Mouse (Mus musculus) stomach, embryonic 15.5 days (tissue): ENCODE results near the gene Vav2. TPM values are rescaled to one million over a fixed set of nuclear protein-coding genes. Genes with fewer than 3 reads are reported as not detected.

Source experiments
- ATAC-seq: fragments of 200-750 bp; cut with Nextera tagmentation; 2 replicates; pipeline ENCODE4 v1.8.0; 2017; ENCODE audit warnings: low read depth, moderate number of reproducible peaks, moderate TSS enrichment; ENCODE audit not compliant: insufficient read depth, low FRiP score
- H3K27ac ChIP-seq: fragments of 300-500 bp; sonication (generic); 2 replicates; pipeline ENCODE4 v1.5.1; 2015; ENCODE audit warnings: mild to moderate bottlenecking, inconsistent platforms
- H3K27me3 ChIP-seq: fragments of 300-500 bp; sonication (generic); replicated peaks from 2 replicates; pipeline ENCODE4 v1.6.1; 2015; ENCODE audit warnings: inconsistent platforms
- H3K36me3 ChIP-seq: fragments of 300-500 bp; sonication (generic); 2 replicates; pipeline ENCODE4 v1.6.1; 2015; ENCODE audit warnings: inconsistent platforms
- H3K4me1 ChIP-seq: fragments of 300-500 bp; sonication (generic); 2 replicates; pipeline ENCODE4 v1.6.1; 2015; ENCODE audit warnings: inconsistent platforms
- H3K4me2 ChIP-seq: fragments of 300-500 bp; sonication (generic); 2 replicates; pipeline ENCODE4 v1.6.1; 2015; ENCODE audit warnings: mild to moderate bottlenecking, inconsistent platforms
- H3K4me3 ChIP-seq: fragments of 300-500 bp; sonication (generic); replicated peaks from 2 replicates; pipeline ENCODE4 v1.5.1; 2015; ENCODE audit warnings: inconsistent platforms
- H3K9ac ChIP-seq: fragments of 300-500 bp; sonication (generic); 2 replicates; pipeline ENCODE4 v1.6.1; 2015; ENCODE audit warnings: inconsistent platforms
- H3K9me3 ChIP-seq: fragments of 300-500 bp; sonication (generic); 2 replicates; pipeline ENCODE4 v1.6.1; 2016; ENCODE audit warnings: inconsistent platforms
- WGBS: fragments of 180-500 bp; shearing (Covaris S2); methylation state at CpG from one replicate; pipeline ENCODE4 v1.1.7; 2015; 5-methylcytosine and 5-hydroxymethylcytosine counted together
- polyA plus RNA-seq: library from polyadenylated mRNA; unstranded; fragments of >200 nt; fragmentation: Nextera tagmentation; extraction: Ambion mirVana; gene quantifications from 2 replicates; pipeline ENCODE4 v1.2.1, GENCODE M21; 2015

The Vav2 gene
- polyA plus RNA-seq, 1 experiment from 2014 or later = 7.0 TPM

GRCm38 (mm10) chr2:27327076-27327475 lies 99.8 kb downstream of the Vav2 start:
- Histone ChIP-seq H3K9me3 (no peaks in the 10 kb centered on the region), H3K9ac (no peak overlapping the region), H3K4me3 (no peak overlapping the region), H3K27ac (peak overlapping the region; percentile 13; the same call in 1 of the 2 replicates), H3K27me3 (no peaks in the 10 kb centered on the region), H3K36me3 (no peaks in the 10 kb centered on the region), H3K4me1 (peaks cover 54% of the 10 kb centered on the region), H3K4me2 (no peak overlapping the region)
- 35% methylated on average over 6 of the region's 6 CpGs for WGBS
- ATAC-seq = no peak

- Histone ChIP-seq H3K4me2 (no peak overlapping the region), H3K27me3 (no peaks in the 10 kb centered on the region), H3K9me3 (no peaks in the 10 kb centered on the region), H3K36me3 (no peaks in the 10 kb centered on the region), H3K27ac (no peak overlapping the region), H3K4me1 (peaks cover 54% of the 10 kb centered on the region), H3K9ac (no peak overlapping the region), H3K4me3 (no peak overlapping the region)
- no peak for ATAC-seq
- 78% methylated on average over 7 of the region's 7 CpGs for whole genome bisulfite sequencing
These were observed 100.5 kb downstream of the Vav2 start for GRCm38 (mm10) chr2:27326357-27326756.

GRCm38 (mm10) chr2:27324690-27325089 lies 102.1 kb downstream of the Vav2 start:
- Histone ChIP-seq H3K4me3 (no peak overlapping the region), H3K27ac (no peak overlapping the region), H3K9me3 (no peaks in the 10 kb centered on the region), H3K27me3 (no peaks in the 10 kb centered on the region), H3K4me1 (peaks cover 54% of the 10 kb centered on the region), H3K9ac (no peak overlapping the region), H3K4me2 (no peak overlapping the region), H3K36me3 (no peaks in the 10 kb centered on the region)
- 25% methylated on average over 2 of the region's 2 CpGs for WGBS
- no peak for ATAC-seq

- WGBS = 37% methylated on average over 6 of the region's 6 CpGs
- Histone ChIP-seq H3K9me3 (no peaks in the 10 kb centered on the region), H3K4me3 (no peak overlapping the region), H3K27ac (no peak overlapping the region), H3K27me3 (no peaks in the 10 kb centered on the region), H3K36me3 (no peaks in the 10 kb centered on the region), H3K4me2 (no peak overlapping the region), H3K9ac (no peak overlapping the region), H3K4me1 (peaks cover 27% of the 10 kb centered on the region)
- ATAC-seq = no peak
These were observed 105.4 kb downstream of the Vav2 start for GRCm38 (mm10) chr2:27321431-27321875.

- Histone ChIP-seq H3K27ac (no peak overlapping the region), H3K27me3 (no peaks in the 10 kb centered on the region), H3K9ac (no peak overlapping the region), H3K4me1 (peaks cover 27% of the 10 kb centered on the region), H3K4me3 (no peak overlapping the region), H3K4me2 (no peak overlapping the region), H3K36me3 (no peaks in the 10 kb centered on the region), H3K9me3 (no peaks in the 10 kb centered on the region)
- 76% methylated on average over 8 of the region's 8 CpGs for WGBS
- no peak for ATAC-seq
These were observed 106.0 kb downstream of the Vav2 start for GRCm38 (mm10) chr2:27320820-27321219.

GRCm38 (mm10) chr2:27318606-27319005 lies 108.2 kb downstream of the Vav2 start:
- no peaks in the 10 kb centered on the region for H3K9me3 ChIP-seq
- WGBS = 74% methylated on average over 4 of the region's 4 CpGs
- H3K9ac ChIP-seq = no peak overlapping the region
- no peak overlapping the region for H3K27ac ChIP-seq
- no peaks in the 10 kb centered on the region for H3K36me3 ChIP-seq
- no peak overlapping the region for H3K4me3 ChIP-seq
- no peaks in the 10 kb centered on the region for H3K27me3 ChIP-seq
- no peak for ATAC-seq
- H3K4me1 ChIP-seq = peaks cover 9% of the 10 kb centered on the region; the same call in 1 of the 2 replicates
- no peak overlapping the region for H3K4me2 ChIP-seq

- H3K27me3 ChIP-seq = no peaks in the 10 kb centered on the region
- H3K9me3 ChIP-seq = no peaks in the 10 kb centered on the region
- H3K4me1 ChIP-seq = peaks cover 8% of the 10 kb centered on the region; the same call in 1 of the 2 replicates
- H3K36me3 ChIP-seq = no peaks in the 10 kb centered on the region
- H3K27ac ChIP-seq = no peak overlapping the region
- no peak overlapping the region for H3K4me3 ChIP-seq
- ATAC-seq = no peak
- 7% methylated on average over 1 of the region's 1 CpGs for WGBS
- H3K9ac ChIP-seq = no peak overlapping the region
- H3K4me2 ChIP-seq = no peak overlapping the region
These were observed 108.6 kb downstream of the Vav2 start for GRCm38 (mm10) chr2:27318197-27318596.

GRCm38 (mm10) chr2:27316167-27316566 lies 110.7 kb downstream of the Vav2 start:
- ATAC-seq = no peak
- H3K9ac ChIP-seq = no peak overlapping the region
- H3K4me1 ChIP-seq = peaks cover 18% of the 10 kb centered on the region
- H3K9me3 ChIP-seq = no peaks in the 10 kb centered on the region
- no peak overlapping the region for H3K4me3 ChIP-seq
- H3K27ac ChIP-seq = no peak overlapping the region
- H3K4me2 ChIP-seq = no peak overlapping the region
- H3K27me3 ChIP-seq = no peaks in the 10 kb centered on the region
- 80% methylated on average over 5 of the region's 5 CpGs for WGBS
- H3K36me3 ChIP-seq = no peaks in the 10 kb centered on the region

- WGBS = 90% methylated on average over 5 of the region's 5 CpGs
- Histone ChIP-seq H3K27me3 (no peaks in the 10 kb centered on the region), H3K36me3 (no peaks in the 10 kb centered on the region), H3K27ac (no peak overlapping the region), H3K9ac (no peak overlapping the region), H3K4me2 (no peak overlapping the region), H3K9me3 (no peaks in the 10 kb centered on the region), H3K4me3 (no peak overlapping the region), H3K4me1 (peaks cover 18% of the 10 kb centered on the region)
- ATAC-seq = no peak
These were observed 112.6 kb downstream of the Vav2 start for GRCm38 (mm10) chr2:27314269-27314668.

GRCm38 (mm10) chr2:27312500-27312899 lies 114.3 kb downstream of the Vav2 start:
- no peaks in the 10 kb centered on the region for H3K27me3 ChIP-seq
- H3K9ac ChIP-seq = no peak overlapping the region
- no peak overlapping the region for H3K4me2 ChIP-seq
- no peak overlapping the region for H3K4me3 ChIP-seq
- ATAC-seq = peak; percentile 54; the same call in 1 of the 2 replicates
- no peaks in the 10 kb centered on the region for H3K9me3 ChIP-seq
- no peaks in the 10 kb centered on the region for H3K36me3 ChIP-seq
- H3K27ac ChIP-seq = 0 out of 2 replicates have a peak overlapping the region, but pooled peaks have one; percentile 21
- 50% methylated on average over 3 of the region's 3 CpGs for WGBS
- H3K4me1 ChIP-seq = peaks cover 18% of the 10 kb centered on the region

GRCm38 (mm10) chr2:27311606-27312005 lies 115.2 kb downstream of the Vav2 start:
- no peak overlapping the region for H3K27ac ChIP-seq
- no peaks in the 10 kb centered on the region for H3K9me3 ChIP-seq
- ATAC-seq = no peak
- no peaks in the 10 kb centered on the region for H3K36me3 ChIP-seq
- H3K4me2 ChIP-seq = no peak overlapping the region
- peaks cover 18% of the 10 kb centered on the region for H3K4me1 ChIP-seq
- H3K9ac ChIP-seq = no peak overlapping the region
- 81% methylated on average over 3 of the region's 3 CpGs for WGBS
- H3K4me3 ChIP-seq = no peak overlapping the region
- no peaks in the 10 kb centered on the region for H3K27me3 ChIP-seq

GRCm38 (mm10) chr2:27310908-27311307 lies 115.9 kb downstream of the Vav2 start:
- Histone ChIP-seq H3K4me3 (no peak overlapping the region), H3K36me3 (no peaks in the 10 kb centered on the region), H3K9me3 (no peaks in the 10 kb centered on the region), H3K27me3 (no peaks in the 10 kb centered on the region), H3K4me2 (no peak overlapping the region), H3K9ac (no peak overlapping the region), H3K27ac (no peak overlapping the region), H3K4me1 (peaks cover 18% of the 10 kb centered on the region)
- no peak for ATAC-seq
- WGBS = 85% methylated on average over 5 of the region's 5 CpGs

- WGBS = 80% methylated on average over 5 of the region's 5 CpGs
- H3K9me3 ChIP-seq = no peaks in the 10 kb centered on the region
- H3K4me1 ChIP-seq = peaks cover 20% of the 10 kb centered on the region
- H3K9ac ChIP-seq = no peak overlapping the region
- no peak overlapping the region for H3K27ac ChIP-seq
- no peak for ATAC-seq
- no peak overlapping the region for H3K4me3 ChIP-seq
- no peaks in the 10 kb centered on the region for H3K36me3 ChIP-seq
- H3K27me3 ChIP-seq = no peaks in the 10 kb centered on the region
- H3K4me2 ChIP-seq = no peak overlapping the region
These were observed 116.6 kb downstream of the Vav2 start for GRCm38 (mm10) chr2:27310221-27310620.
